In the genomic region with DNA sequence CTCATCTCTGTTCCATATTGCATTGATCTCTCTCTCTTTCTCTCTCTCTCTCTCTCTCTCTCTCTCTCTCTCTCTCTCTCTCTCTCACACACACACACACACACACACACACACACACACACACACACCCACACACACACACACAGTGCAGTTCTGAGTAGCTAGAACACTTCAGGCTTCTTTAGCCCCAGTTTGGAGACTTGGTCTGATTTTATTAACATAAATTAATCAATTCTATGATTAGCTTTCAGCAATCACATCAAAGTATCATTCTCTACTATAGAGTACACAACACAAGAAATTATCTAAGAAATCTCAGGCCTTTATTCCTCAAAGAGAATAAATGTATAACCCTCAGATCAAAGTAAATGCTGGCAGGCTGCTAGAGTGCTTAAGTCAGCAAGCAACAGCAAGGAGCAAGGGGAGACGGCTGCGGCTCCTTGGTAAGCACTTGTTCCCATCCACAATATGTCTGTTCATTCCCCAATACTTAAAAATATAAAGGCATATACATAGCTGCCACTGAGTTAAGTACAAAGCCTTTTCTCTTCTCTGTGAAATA, we compare ENCODE assay signal across 27 mouse cellular contexts.
DNase-seq lines count a peak whose midpoint lies in the region; ATAC-seq and TF ChIP-seq lines count a peak whose summit lies in the region.
"Had no signal": no experiment of that assay in that cellular context is flagged by ENCODE, and none has a peak within 500 bp of the region (broad histone marks: within the 10 kb centered on the region; RNA-seq: fewer than 3 reads in every experiment).

No protein-coding gene starts in this region.

- ATAC-seq in midbrain, embryonic 14.5 days (ENCODE audit: low FRiP score, low TSS enrichment), result no peak
- ATAC-seq in midbrain, embryonic 16.5 days, result peak; percentile 76
- ATAC-seq: forebrain, embryonic 13.5 days; forebrain, embryonic 16.5 days; hindbrain, embryonic 16.5 days; Patski had no signal

- no peaks in the 10 kb centered on the region for H3K27me3 ChIP-seq in kidney, adult 2 months (replicated peaks; ENCODE audit: control insufficient read depth, insufficient read depth, low read length)
- H3K27me3 ChIP-seq in midbrain, embryonic 14.5 days (ENCODE audit: control insufficient read depth, insufficient read depth, low read length), result no peaks in the 10 kb centered on the region
- no peaks in the 10 kb centered on the region for H3K27me3 ChIP-seq in midbrain, embryonic 10.5 days (ENCODE audit: low read depth, poor library complexity, severe bottlenecking)
- no peaks in the 10 kb centered on the region for H3K27me3 ChIP-seq in midbrain, embryonic 16.5 days (ENCODE audit: control insufficient read depth, insufficient read depth, low read depth, low read length)
- H3K27me3 ChIP-seq: CH12.LX; forebrain, embryonic 13.5 days; heart, embryonic 13.5 days; hindbrain, embryonic 13.5 days; Patski had no signal

- H3K4me3 ChIP-seq in kidney, adult 2 months (ENCODE audit: insufficient read depth, low read depth, low read length), result no peak overlapping the region
- H3K4me3 ChIP-seq in midbrain, embryonic 14.5 days (replicated peaks; ENCODE audit: low read depth, low read length), result no peak overlapping the region
- H3K4me3 ChIP-seq in midbrain, embryonic 10.5 days, result no peak overlapping the region
- no peak overlapping the region for H3K4me3 ChIP-seq in midbrain, embryonic 16.5 days (ENCODE audit: low read depth, low read length)
- H3K4me3 ChIP-seq: forebrain, embryonic 10.5 days; forebrain, embryonic 13.5 days; heart, adult 2 months; heart, embryonic 10.5 days; heart, embryonic 13.5 days; hindbrain, embryonic 13.5 days had no signal

- no peak for TF ChIP-seq POLR2A in kidney, adult 2 months (IDR thresholded peaks at IDR 0.05; ENCODE audit: low read depth, low read length)

- no peaks in the 10 kb centered on the region for H3K4me1 ChIP-seq in kidney, adult 2 months (ENCODE audit: control insufficient read depth, insufficient read depth, low read length)
- H3K4me1 ChIP-seq in midbrain, embryonic 14.5 days (ENCODE audit: control insufficient read depth, insufficient read depth, low read length), result no peaks in the 10 kb centered on the region
- no peaks in the 10 kb centered on the region for H3K4me1 ChIP-seq in midbrain, embryonic 10.5 days
- no peaks in the 10 kb centered on the region for H3K4me1 ChIP-seq in midbrain, embryonic 16.5 days (ENCODE audit: control insufficient read depth, insufficient read depth, low read length)
- H3K4me1 ChIP-seq: forebrain, embryonic 10.5 days; forebrain, embryonic 13.5 days; heart, embryonic 10.5 days; heart, embryonic 13.5 days; hindbrain, embryonic 13.5 days had no signal

- peak; percentile 1 to 4 for DNase-seq in adrenal gland, postnatal 36 days
- DNase-seq in adrenal gland, adult 2 months, result no peak
- peak; percentile 3 to 6 for DNase-seq in kidney, postnatal 4 days
- no peak for DNase-seq in kidney, adult 2 months
- peak; percentile 23 for DNase-seq in midbrain, embryonic 14.5 days
- DNase-seq in midbrain, embryonic 10.5 days (ENCODE audit: low spot score), result no peak
- DNase-seq in heart, postnatal 36 days, result no peak
- DNase-seq: adrenal gland, postnatal 25 days; B cell, adult 2 months; cerebellum, adult 11-12 months; cerebellum, adult 8-10 months; cerebellum, postnatal 14 days; gastrocnemius, postnatal 10 days; gastrocnemius, postnatal 36 days; heart, adult 2 months; heart, postnatal 14 days had no signal

- H3K27ac ChIP-seq in kidney, adult 2 months (ENCODE audit: insufficient read depth, low read depth, low read length), result no peak overlapping the region
- H3K27ac ChIP-seq in midbrain, embryonic 14.5 days (replicated peaks; ENCODE audit: low read depth, low read length), result no peak overlapping the region
- no peak overlapping the region for H3K27ac ChIP-seq in midbrain, embryonic 10.5 days (replicated peaks)
- no peak overlapping the region for H3K27ac ChIP-seq in midbrain, embryonic 16.5 days (ENCODE audit: low read length)
- H3K27ac ChIP-seq: forebrain, embryonic 10.5 days; forebrain, embryonic 13.5 days; heart, adult 2 months; heart, embryonic 10.5 days; heart, embryonic 13.5 days; hindbrain, embryonic 13.5 days had no signal

- no peaks in the 10 kb centered on the region for H3K36me3 ChIP-seq in kidney, adult 2 months (ENCODE audit: control insufficient read depth, insufficient read depth, low read length)
- no peaks in the 10 kb centered on the region for H3K36me3 ChIP-seq in midbrain, embryonic 14.5 days (ENCODE audit: control insufficient read depth, insufficient read depth, low read length)
- no peaks in the 10 kb centered on the region for H3K36me3 ChIP-seq in midbrain, embryonic 10.5 days
- H3K36me3 ChIP-seq in midbrain, embryonic 16.5 days (ENCODE audit: control insufficient read depth, insufficient read depth, low read length), result no peaks in the 10 kb centered on the region
- H3K36me3 ChIP-seq: forebrain, embryonic 10.5 days; G1E; heart, embryonic 10.5 days; heart, embryonic 13.5 days; hindbrain, embryonic 13.5 days had no signal

- intact Hi-C loops in heart, postnatal 36 days (cut with DNase I), result no loop called here

- TF ChIP-seq CTCF in kidney, adult 2 months (conservative IDR thresholded peaks at IDR 0.05; ENCODE audit: insufficient read depth, insufficient read length, low read depth, low read length), result no peak

- H3K4me2 ChIP-seq in midbrain, embryonic 14.5 days (ENCODE audit: low read length), result no peak overlapping the region
- H3K4me2 ChIP-seq in midbrain, embryonic 16.5 days (ENCODE audit: low read length), result no peak overlapping the region
- H3K4me2 ChIP-seq: forebrain, embryonic 13.5 days; heart, embryonic 13.5 days; hindbrain, embryonic 13.5 days had no signal

- 78% methylated on average over 2 of the region's 2 CpGs for WGBS in kidney, adult 2 months
- WGBS in midbrain, embryonic 14.5 days, result 64% methylated on average over 2 of the region's 2 CpGs
- 83% methylated on average over 2 of the region's 2 CpGs for WGBS in midbrain, embryonic 10.5 days
- WGBS in midbrain, embryonic 16.5 days, result 52% methylated on average over 2 of the region's 2 CpGs

- no peaks in the 10 kb centered on the region for H3K9me3 ChIP-seq in midbrain, embryonic 14.5 days (ENCODE audit: control insufficient read depth, low read length)
- H3K9me3 ChIP-seq in midbrain, embryonic 10.5 days (replicated peaks), result no peaks in the 10 kb centered on the region
- no peaks in the 10 kb centered on the region for H3K9me3 ChIP-seq in midbrain, embryonic 16.5 days (replicated peaks; ENCODE audit: control insufficient read depth, low read length, poor library complexity, severe bottlenecking)
- H3K9me3 ChIP-seq: forebrain, embryonic 10.5 days; forebrain, embryonic 13.5 days; G1E; heart, embryonic 10.5 days; heart, embryonic 13.5 days; hindbrain, embryonic 13.5 days had no signal

- no peak overlapping the region for H3K9ac ChIP-seq in midbrain, embryonic 14.5 days (replicated peaks; ENCODE audit: low read length)
- no peak overlapping the region for H3K9ac ChIP-seq in midbrain, embryonic 16.5 days (ENCODE audit: low read depth, low read length)
- H3K9ac ChIP-seq: forebrain, embryonic 13.5 days; heart, embryonic 13.5 days; hindbrain, embryonic 13.5 days had no signal

Comparison
In these comparisons a context has a peak if more than half of its experiments do, and no peak if none do; other contexts are left out.
1. DNase-seq: peak in adrenal gland, postnatal 36 days (2 of 2), kidney, postnatal 4 days (2 of 2) and midbrain, embryonic 14.5 days (single experiment); none in adrenal gland, adult 2 months (single experiment), kidney, adult 2 months (single experiment), midbrain, embryonic 10.5 days (single experiment) and heart, postnatal 36 days (0 of 2).